Mouse (Mus musculus): ENCODE measurements at regions not wholly inside any gene's neighbourhood (a gene's known extent, or its start where the extent isn't known, plus 50 kb on each side); places are given as distances from the start of the nearest gene placed in this dataset.

GRCm38 (mm10) chr4:12516497-12516896 lies 344.7 kb upstream of the Fam92a start:
- 83% methylated on average over 10 of the region's 10 CpGs for WGBS
- no peak for DNase-seq (ENCODE audit: low spot score)
- Histone ChIP-seq H3K4me1 (ENCODE audit: control insufficient read depth, insufficient read depth, low read length) (peaks cover 8% of the 10 kb centered on the region), H3K9ac (ENCODE audit: low read depth, low read length) (no peak overlapping the region), H3K36me3 (ENCODE audit: control insufficient read depth, insufficient read depth, low read length) (no peaks in the 10 kb centered on the region), H3K27ac (replicated peaks; ENCODE audit: low read depth, low read length) (no peak overlapping the region), H3K27me3 (replicated peaks; ENCODE audit: control insufficient read depth, insufficient read depth, low read length) (no peaks in the 10 kb centered on the region), H3K9me3 (ENCODE audit: control insufficient read depth, low read length) (no peaks in the 10 kb centered on the region), H3K4me2 (ENCODE audit: low read depth, low read length) (no peak overlapping the region), H3K4me3 (ENCODE audit: low read depth, low read length) (no peak overlapping the region)
- no peak for ATAC-seq (ENCODE audit: low read depth)

- no peak overlapping the region for H3K4me3 ChIP-seq (ENCODE audit: low read depth, low read length)
- H3K4me1 ChIP-seq (ENCODE audit: control insufficient read depth, insufficient read depth, low read length) = peaks cover 18% of the 10 kb centered on the region
- peak; percentile 95 for ATAC-seq (ENCODE audit: low read depth)
- WGBS = 22% methylated on average over 10 of the region's 10 CpGs
- H3K9me3 ChIP-seq (ENCODE audit: control insufficient read depth, low read length) = no peaks in the 10 kb centered on the region
- H3K27me3 ChIP-seq (replicated peaks; ENCODE audit: control insufficient read depth, insufficient read depth, low read length) = no peaks in the 10 kb centered on the region
- no peaks in the 10 kb centered on the region for H3K36me3 ChIP-seq (ENCODE audit: control insufficient read depth, insufficient read depth, low read length)
- H3K9ac ChIP-seq (ENCODE audit: low read depth, low read length) = no peak overlapping the region
- H3K27ac ChIP-seq (replicated peaks; ENCODE audit: low read depth, low read length) = peak overlapping the region; percentile 44
- peak; percentile 97 for DNase-seq (ENCODE audit: low spot score)
- no peak overlapping the region for H3K4me2 ChIP-seq (ENCODE audit: low read depth, low read length)
Observed at GRCm38 (mm10) chr4:12511656-12512385, 340.0 kb upstream of the Fam92a start.

- peak overlapping the region; percentile 65; the same call in 1 of the 2 replicates for H3K27ac ChIP-seq (replicated peaks; ENCODE audit: low read depth, low read length)
- 17% methylated on average over 8 of the region's 8 CpGs for WGBS
- peak overlapping the region; percentile 21 for H3K4me2 ChIP-seq (ENCODE audit: low read depth, low read length)
Observed at GRCm38 (mm10) chr4:12506851-12507551, 335.2 kb upstream of the Fam92a start.

GRCm38 (mm10) chr4:12501086-12501485 lies 329.3 kb upstream of the Fam92a start:
- Histone ChIP-seq H3K27me3 (replicated peaks; ENCODE audit: control insufficient read depth, insufficient read depth, low read length) (no peaks in the 10 kb centered on the region), H3K9ac (ENCODE audit: low read depth, low read length) (no peak overlapping the region; the same call in 1 of the 2 replicates), H3K36me3 (ENCODE audit: control insufficient read depth, insufficient read depth, low read length) (no peaks in the 10 kb centered on the region), H3K27ac (replicated peaks; ENCODE audit: low read depth, low read length) (no peak overlapping the region), H3K4me2 (ENCODE audit: low read depth, low read length) (no peak overlapping the region), H3K9me3 (ENCODE audit: control insufficient read depth, low read length) (no peaks in the 10 kb centered on the region), H3K4me1 (ENCODE audit: control insufficient read depth, insufficient read depth, low read length) (0 out of 2 replicates have a peak, but pooled peaks cover under 1% of the 10 kb centered on the region), H3K4me3 (ENCODE audit: low read depth, low read length) (no peak overlapping the region)
- ATAC-seq (ENCODE audit: low read depth) = no peak
- WGBS = 85% methylated on average over 8 of the region's 8 CpGs
- no peak for DNase-seq (ENCODE audit: low spot score)

More at GRCm38 (mm10) chr4:12506851-12507551, 335.2 kb upstream of the Fam92a start:
- ATAC-seq (ENCODE audit: low read depth) (peak; percentile 90), DNase-seq (ENCODE audit: low spot score) (peak; percentile 85)
- Histone ChIP-seq H3K4me3 (ENCODE audit: low read depth, low read length) (no peak overlapping the region), H3K4me1 (ENCODE audit: control insufficient read depth, insufficient read depth, low read length) (peaks cover 24% of the 10 kb centered on the region), H3K9ac (ENCODE audit: low read depth, low read length) (no peak overlapping the region), H3K36me3 (ENCODE audit: control insufficient read depth, insufficient read depth, low read length) (no peaks in the 10 kb centered on the region), H3K27me3 (replicated peaks; ENCODE audit: control insufficient read depth, insufficient read depth, low read length) (no peaks in the 10 kb centered on the region), H3K9me3 (ENCODE audit: control insufficient read depth, low read length) (no peaks in the 10 kb centered on the region)

GRCm38 (mm10) chr4:12498426-12498825 lies 326.6 kb upstream of the Fam92a start:
- H3K27ac ChIP-seq (replicated peaks; ENCODE audit: low read depth, low read length) = no peak overlapping the region
- H3K27me3 ChIP-seq (replicated peaks; ENCODE audit: control insufficient read depth, insufficient read depth, low read length) = no peaks in the 10 kb centered on the region
- no peak for ATAC-seq (ENCODE audit: low read depth)
- no peak overlapping the region for H3K4me2 ChIP-seq (ENCODE audit: low read depth, low read length)
- H3K4me1 ChIP-seq (ENCODE audit: control insufficient read depth, insufficient read depth, low read length) = no peaks in the 10 kb centered on the region
- H3K4me3 ChIP-seq (ENCODE audit: low read depth, low read length) = no peak overlapping the region
- WGBS = 83% methylated on average over 4 of the region's 4 CpGs
- DNase-seq (ENCODE audit: low spot score) = no peak
- H3K9ac ChIP-seq (ENCODE audit: low read depth, low read length) = no peak overlapping the region
- H3K36me3 ChIP-seq (ENCODE audit: control insufficient read depth, insufficient read depth, low read length) = no peaks in the 10 kb centered on the region
- H3K9me3 ChIP-seq (ENCODE audit: control insufficient read depth, low read length) = no peaks in the 10 kb centered on the region

GRCm38 (mm10) chr4:12492468-12492867 lies 320.7 kb upstream of the Fam92a start:
- ATAC-seq (ENCODE audit: low read depth) = no peak

GRCm38 (mm10) chr4:12491306-12491705 lies 319.5 kb upstream of the Fam92a start:
- H3K27me3 ChIP-seq (replicated peaks; ENCODE audit: control insufficient read depth, insufficient read depth, low read length) = no peaks in the 10 kb centered on the region
- WGBS = 76% methylated on average over 6 of the region's 6 CpGs
- ATAC-seq (ENCODE audit: low read depth) = no peak

More at GRCm38 (mm10) chr4:12492468-12492867, 320.7 kb upstream of the Fam92a start:
- no peak for DNase-seq (ENCODE audit: low spot score)
- no peaks in the 10 kb centered on the region for H3K27me3 ChIP-seq (replicated peaks; ENCODE audit: control insufficient read depth, insufficient read depth, low read length)
- H3K4me2 ChIP-seq (ENCODE audit: low read depth, low read length) = no peak overlapping the region
- no peaks in the 10 kb centered on the region for H3K9me3 ChIP-seq (ENCODE audit: control insufficient read depth, low read length)
- no peaks in the 10 kb centered on the region for H3K4me1 ChIP-seq (ENCODE audit: control insufficient read depth, insufficient read depth, low read length)
- H3K4me3 ChIP-seq (ENCODE audit: low read depth, low read length) = no peak overlapping the region
- no peak overlapping the region for H3K9ac ChIP-seq (ENCODE audit: low read depth, low read length)
- no peaks in the 10 kb centered on the region for H3K36me3 ChIP-seq (ENCODE audit: control insufficient read depth, insufficient read depth, low read length)
- 75% methylated on average over 2 of the region's 2 CpGs for WGBS
- no peak overlapping the region for H3K27ac ChIP-seq (replicated peaks; ENCODE audit: low read depth, low read length)

GRCm38 (mm10) chr4:12490066-12490465 lies 318.3 kb upstream of the Fam92a start:
- Histone ChIP-seq H3K4me1 (ENCODE audit: control insufficient read depth, insufficient read depth, low read length) (no peaks in the 10 kb centered on the region), H3K4me2 (ENCODE audit: low read depth, low read length) (no peak overlapping the region), H3K27me3 (replicated peaks; ENCODE audit: control insufficient read depth, insufficient read depth, low read length) (no peaks in the 10 kb centered on the region), H3K27ac (replicated peaks; ENCODE audit: low read depth, low read length) (no peak overlapping the region), H3K36me3 (ENCODE audit: control insufficient read depth, insufficient read depth, low read length) (no peaks in the 10 kb centered on the region), H3K4me3 (ENCODE audit: low read depth, low read length) (no peak overlapping the region), H3K9ac (ENCODE audit: low read depth, low read length) (no peak overlapping the region), H3K9me3 (ENCODE audit: control insufficient read depth, low read length) (no peaks in the 10 kb centered on the region)
- DNase-seq (ENCODE audit: low spot score) = no peak
- 50% methylated on average over 3 of the region's 3 CpGs for WGBS
- no peak for ATAC-seq (ENCODE audit: low read depth)

More at GRCm38 (mm10) chr4:12491306-12491705, 319.5 kb upstream of the Fam92a start:
- no peaks in the 10 kb centered on the region for H3K4me1 ChIP-seq (ENCODE audit: control insufficient read depth, insufficient read depth, low read length)
- no peaks in the 10 kb centered on the region for H3K9me3 ChIP-seq (ENCODE audit: control insufficient read depth, low read length)
- no peaks in the 10 kb centered on the region for H3K36me3 ChIP-seq (ENCODE audit: control insufficient read depth, insufficient read depth, low read length)
- H3K4me2 ChIP-seq (ENCODE audit: low read depth, low read length) = no peak overlapping the region
- peak; percentile 48 for DNase-seq (ENCODE audit: low spot score)
- H3K4me3 ChIP-seq (ENCODE audit: low read depth, low read length) = no peak overlapping the region
- H3K9ac ChIP-seq (ENCODE audit: low read depth, low read length) = no peak overlapping the region
- no peak overlapping the region for H3K27ac ChIP-seq (replicated peaks; ENCODE audit: low read depth, low read length)

All from embryonic facial prominence, embryonic 14.5 days (tissue).